Mouse (Mus musculus): ENCODE data around the gene Tecrl. TPM values are rescaled to one million over a fixed set of nuclear protein-coding genes. Genes with fewer than 3 reads are reported as not detected.

Gene Tecrl
- 0.06 TPM in 1 of 2 replicates, not detected in the other for polyA plus RNA-seq (2015; fragmentation: Nextera tagmentation; extraction: Ambion mirVana)

DNA sequence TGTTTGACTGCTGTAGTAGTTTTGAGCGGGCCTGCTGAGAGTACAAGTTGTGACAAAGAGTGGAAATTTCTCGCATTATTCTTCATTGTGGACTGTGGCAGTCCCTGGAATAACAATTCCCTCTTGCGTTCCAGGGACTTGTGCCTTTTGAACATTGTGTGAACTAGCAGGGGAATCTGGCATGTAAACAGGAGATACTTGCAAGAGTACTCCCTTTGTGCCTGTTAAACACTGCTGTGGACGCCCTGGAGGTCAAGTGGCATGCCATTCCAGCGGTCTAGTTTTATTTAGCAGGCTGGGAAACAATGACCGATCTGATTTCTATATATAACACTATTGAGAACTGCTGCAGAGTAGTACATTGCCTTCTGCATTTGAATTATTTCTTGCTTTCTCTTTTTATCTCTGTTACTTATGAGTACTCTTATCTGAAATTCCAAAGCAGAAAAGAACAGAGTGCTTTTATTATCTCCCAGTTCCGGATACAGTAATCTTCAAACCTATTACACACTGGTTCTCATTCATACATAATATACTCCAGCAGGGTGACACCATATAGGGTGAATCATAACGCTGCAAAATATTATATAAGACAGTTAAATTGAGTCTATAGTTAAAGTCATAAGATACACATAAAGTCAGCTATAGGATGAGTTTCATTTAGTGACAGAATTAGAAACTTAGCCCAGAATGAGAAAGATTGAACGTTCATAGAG lies at the start of gene Tecrl:
Gene Tecrl (minus strand): TSS at position 350 of the 716 bp plus-strand sequence.
- DNase-seq (ENCODE audit: low spot score), result no peak

DNA sequence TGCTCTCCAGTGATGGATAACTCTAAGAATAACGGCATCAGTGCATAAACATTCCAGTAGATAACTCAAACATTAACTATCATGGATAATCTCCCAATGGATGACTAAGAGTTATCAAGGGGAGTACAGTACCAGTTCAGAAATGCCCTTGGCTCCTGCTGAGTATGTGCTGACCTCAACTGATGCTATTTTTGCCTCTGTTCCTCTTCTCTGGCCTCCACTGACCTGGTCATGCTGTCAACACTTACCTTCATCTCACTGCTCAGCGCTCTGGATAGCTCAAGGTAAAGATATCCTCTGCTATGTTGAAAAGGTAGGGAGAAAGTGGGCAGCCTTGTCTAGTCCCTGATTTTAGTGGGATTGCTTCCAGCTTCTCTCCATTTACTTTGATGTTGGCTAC lies 30.0 kb upstream of the Tecrl start:
- DNase-seq (ENCODE audit: low spot score), result no peak

DNA sequence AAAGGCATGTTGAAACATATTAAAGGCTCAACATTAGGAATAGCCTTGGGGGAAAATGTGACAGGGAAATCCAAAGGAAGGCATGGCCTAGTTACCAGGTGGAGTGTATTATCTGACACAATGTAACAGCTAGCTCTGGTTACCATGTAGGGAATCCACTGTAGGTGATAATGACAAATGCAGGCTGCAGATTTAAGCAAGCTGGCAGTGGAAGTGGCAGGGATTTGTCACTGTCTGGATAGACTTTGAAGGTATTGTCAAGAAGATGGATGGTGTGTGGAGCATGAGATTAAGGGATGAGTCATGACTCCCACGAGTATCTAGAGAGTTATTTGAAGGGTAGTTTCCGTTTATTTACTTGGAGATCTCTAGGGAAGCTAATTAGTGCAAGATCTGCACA lies 3.4 kb downstream of the Tecrl start:
- no peak for DNase-seq (ENCODE audit: low spot score)

DNA sequence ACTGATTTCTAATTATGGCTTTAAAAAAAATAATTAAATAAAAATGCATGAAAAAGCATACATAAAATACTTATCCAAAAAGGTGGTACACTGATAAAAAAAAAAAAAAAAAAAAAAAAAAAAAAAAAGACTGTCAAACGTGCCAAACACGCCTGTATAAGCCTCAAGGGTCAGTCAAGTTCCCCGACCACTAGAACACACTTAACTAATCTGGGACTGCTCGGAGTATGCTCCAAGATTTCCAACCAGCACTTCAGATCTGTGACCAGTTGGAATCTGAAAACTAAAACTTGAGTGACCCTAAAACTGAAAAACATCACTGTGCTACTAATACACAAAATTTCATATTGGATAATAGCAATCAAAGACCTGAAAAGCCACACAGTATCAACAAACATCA lies 15.9 kb downstream of the Tecrl start:
- DNase-seq (ENCODE audit: low spot score), result no peak

DNA sequence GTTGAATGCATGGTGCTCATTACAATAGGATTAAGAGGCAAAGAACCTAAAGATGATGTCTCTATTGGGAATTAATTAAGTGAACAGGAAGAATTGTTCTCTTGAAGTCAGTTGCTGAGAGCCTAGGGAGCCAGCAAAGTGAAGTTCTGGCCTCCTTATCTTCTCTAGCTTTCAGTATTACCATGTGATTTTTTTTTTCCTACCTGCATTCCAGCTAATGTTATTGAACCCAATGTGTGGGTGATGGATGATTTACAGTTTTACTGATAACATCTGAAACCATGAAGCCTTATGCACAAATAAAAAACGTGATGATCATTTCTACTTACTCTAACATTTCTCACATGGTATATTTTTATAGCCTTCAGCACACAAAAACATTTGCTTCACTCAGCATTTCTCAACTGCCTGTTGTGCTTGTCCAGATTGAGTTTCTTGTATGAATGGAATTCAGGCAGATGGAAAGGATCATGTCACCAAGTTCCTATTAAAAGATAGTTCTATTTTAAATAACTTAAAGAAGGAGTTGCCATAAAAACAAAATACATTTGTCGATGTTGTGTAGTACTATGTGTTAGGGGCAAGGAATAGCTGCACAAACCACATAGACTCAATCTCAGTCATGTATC lies 87.7 kb downstream of the Tecrl start:
- DNase-seq (ENCODE audit: low spot score), result no peak

DNA sequence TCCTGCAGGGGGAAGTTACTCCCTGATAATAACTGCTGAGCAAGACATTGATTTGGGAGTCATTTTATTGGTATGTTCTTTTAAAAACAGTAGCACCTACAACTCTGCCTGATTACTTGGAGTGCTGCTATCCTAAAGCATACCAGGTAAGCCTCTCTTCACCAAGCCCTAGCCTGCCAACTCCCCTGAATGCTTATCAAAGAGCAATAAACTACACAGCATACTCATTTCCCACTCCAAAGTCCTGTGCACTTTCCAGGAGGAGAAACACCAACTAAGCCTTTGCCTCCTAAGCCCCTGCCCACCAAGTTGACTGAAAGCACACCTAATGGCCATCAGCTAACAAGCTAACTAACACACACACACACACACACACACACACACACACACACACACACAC lies 94.9 kb downstream of the Tecrl start:
- no peak for DNase-seq (ENCODE audit: low spot score)

DNA sequence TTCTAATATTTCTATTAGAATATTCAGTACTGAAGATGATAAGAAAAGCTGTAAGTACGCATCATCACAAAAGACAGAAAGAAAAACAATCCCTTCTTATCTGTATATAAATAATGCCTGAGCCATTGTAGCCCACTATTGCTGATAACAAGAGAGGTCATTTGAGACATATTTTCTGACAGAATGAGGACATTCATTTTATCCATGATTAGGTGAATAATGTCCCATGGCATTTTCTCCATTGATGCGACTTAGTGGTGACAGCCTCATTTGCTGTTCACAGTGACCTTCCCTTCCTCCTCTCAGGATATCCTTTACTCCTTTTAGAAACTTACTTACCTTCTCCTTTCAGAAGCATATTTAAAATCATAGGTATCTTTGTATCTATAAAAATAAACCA lies 100.9 kb downstream of the Tecrl start:
- no peak for DNase-seq (ENCODE audit: low spot score)

DNA sequence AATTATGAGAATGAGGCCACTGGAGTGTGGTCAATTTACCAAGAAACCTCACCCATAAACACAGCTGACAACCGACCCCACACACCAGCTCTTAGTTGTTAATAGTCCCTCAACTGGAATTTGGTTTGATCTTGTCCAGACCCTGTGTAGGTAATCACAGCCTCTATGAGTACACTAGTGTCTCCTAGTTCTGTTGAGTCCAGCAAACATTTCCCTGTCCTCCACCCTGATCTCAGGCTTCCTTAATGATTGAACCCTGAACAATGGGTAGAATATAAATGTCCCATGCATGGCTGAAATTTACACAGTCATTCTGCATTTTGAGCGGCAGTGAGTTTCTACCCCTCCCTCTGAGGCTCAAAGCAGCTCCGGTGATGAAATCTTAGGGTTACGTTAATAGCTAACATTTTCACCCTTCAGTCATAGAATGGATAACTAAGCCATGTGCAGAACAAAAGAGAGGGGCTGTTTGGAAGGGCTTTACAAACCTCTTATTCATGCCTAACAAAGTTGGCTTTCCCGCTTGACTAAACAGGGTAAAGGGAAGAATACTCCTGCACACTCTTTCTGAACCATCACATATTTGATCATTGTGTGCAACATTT lies 116.0 kb downstream of the Tecrl start:
- no peak for DNase-seq (ENCODE audit: low spot score)
